Mouse (Mus musculus) liver, postnatal 0 days (tissue): Measurements from ENCODE around the gene Cyren.

ENCODE experiments used
- CTCF ChIP-seq: sonication (generic); IDR thresholded peaks from 2 replicates; pipeline ENCODE4 v1.5.1; 2016; ENCODE audit warnings: antibody characterized with exemption, low read depth
- EP300 ChIP-seq: IDR thresholded peaks from 2 replicates; pipeline ENCODE4 v1.6.1; 2016; ENCODE audit warnings: antibody characterized with exemption, low read depth, mild to moderate bottlenecking

DNA sequence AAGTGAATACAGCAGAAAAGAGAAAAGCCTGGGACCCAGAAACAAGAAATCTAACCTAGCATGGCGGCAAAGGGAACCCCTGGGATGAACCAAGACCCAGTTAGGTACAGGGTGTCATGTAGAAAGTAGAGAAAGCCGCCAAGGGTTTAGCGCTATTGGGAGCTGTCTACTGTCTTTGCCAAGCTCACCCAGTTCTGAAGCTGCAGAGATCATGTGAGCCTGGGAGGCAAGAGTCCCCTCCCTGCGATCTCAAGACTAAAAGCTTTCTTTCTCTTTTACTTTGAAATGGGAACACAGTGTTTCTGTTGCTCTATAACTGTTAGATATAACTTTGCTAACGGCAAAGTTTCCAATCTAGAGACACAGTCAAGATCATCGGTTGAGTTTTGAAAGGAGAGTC, 15.5 kb downstream of the Cyren start:
- no peak for TF ChIP-seq CTCF
- no peak for TF ChIP-seq EP300
